Mouse (Mus musculus): Measurements from ENCODE around the gene Nck2.
"Not testable (repeated sequence)": the region's sequence is repeated elsewhere in the genome, so short reads cannot be mapped to it uniquely, and the experiment has no call there.

The Nck2 gene

DNA sequence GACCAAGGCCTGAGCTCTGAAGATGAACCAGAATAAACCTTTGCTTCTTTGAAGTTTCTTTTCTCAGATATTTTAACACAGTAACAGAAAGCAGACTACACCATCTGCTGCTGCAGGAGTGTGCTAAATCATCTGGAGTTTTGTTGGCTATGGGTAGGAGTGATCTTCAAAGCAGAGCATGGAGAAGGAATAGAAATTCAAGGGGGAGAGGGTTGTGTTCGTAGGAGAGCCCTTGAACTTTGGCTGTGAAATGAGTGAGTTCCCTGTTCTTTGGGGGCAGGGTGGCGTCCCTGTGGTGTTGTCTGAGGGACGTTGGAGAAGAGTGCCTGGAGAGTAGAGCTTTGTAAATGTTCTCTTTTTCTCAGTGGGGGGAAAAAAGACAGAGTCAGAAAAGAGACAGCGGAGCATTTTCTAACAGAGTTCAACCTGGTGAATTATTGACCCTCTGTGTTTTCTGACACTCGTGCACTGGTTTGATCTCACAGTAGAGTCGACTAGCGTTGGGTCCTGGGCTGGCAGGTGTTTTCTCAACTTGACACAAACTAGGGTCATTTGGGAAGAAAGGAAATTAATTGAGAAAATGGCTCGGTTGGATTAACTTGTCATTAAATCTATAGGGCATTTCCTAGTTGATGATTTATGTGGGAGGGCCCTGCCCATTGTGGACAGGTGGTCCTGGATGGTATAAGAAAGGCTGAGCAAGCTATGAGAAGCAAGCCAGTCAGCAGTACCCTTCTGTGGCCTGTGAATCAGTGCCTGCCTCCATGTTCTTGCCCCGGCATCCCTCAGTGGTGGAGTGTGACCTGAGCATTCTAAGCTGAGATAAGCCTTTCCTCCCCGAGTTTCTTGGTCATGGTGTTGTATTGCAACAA is 57.8 kb downstream of the Nck2 start:
- DNase-seq (ENCODE audit: low spot score) = no peak

- DNase-seq (ENCODE audit: low spot score) = no peak
These were observed 58.4 kb downstream of the Nck2 start for GRCm38 (mm10) chr1:43502792-43503146.

GRCm38 (mm10) chr1:43503261-43503660 is 58.9 kb downstream of the Nck2 start:
- DNase-seq (ENCODE audit: low spot score) = no peak

- no peak for DNase-seq (ENCODE audit: low spot score)
These were observed 59.3 kb downstream of the Nck2 start for GRCm38 (mm10) chr1:43503676-43504075.

- no peak for DNase-seq (ENCODE audit: low spot score)
These were observed 59.9 kb downstream of the Nck2 start for GRCm38 (mm10) chr1:43504235-43504634.

- no peak for DNase-seq (ENCODE audit: low spot score)
These were observed 62.3 kb downstream of the Nck2 start for GRCm38 (mm10) chr1:43506638-43507037.

- no peak for DNase-seq (ENCODE audit: low spot score)
These were observed 63.4 kb downstream of the Nck2 start for GRCm38 (mm10) chr1:43507809-43508208.

DNA sequence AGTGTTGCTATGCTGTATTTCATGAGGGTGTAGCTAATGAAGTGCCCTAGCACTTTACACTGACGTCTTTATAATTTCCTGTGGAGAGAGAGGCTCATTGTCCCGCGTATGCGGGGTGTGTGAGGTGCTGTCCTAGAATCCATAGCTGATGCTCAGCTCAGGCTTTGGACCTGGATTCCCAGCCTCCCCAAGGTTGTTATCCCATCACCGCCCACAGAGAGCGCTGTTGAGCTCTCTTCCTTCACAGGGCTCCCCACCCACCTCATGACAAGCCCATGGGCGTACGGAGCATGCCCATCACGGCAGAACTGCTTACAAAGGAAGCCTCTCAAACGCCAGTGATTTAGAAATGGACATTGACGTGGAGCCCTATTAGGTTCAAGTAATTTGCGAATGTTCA is 66.9 kb downstream of the Nck2 start:
- no peak for DNase-seq (ENCODE audit: low spot score)

DNA sequence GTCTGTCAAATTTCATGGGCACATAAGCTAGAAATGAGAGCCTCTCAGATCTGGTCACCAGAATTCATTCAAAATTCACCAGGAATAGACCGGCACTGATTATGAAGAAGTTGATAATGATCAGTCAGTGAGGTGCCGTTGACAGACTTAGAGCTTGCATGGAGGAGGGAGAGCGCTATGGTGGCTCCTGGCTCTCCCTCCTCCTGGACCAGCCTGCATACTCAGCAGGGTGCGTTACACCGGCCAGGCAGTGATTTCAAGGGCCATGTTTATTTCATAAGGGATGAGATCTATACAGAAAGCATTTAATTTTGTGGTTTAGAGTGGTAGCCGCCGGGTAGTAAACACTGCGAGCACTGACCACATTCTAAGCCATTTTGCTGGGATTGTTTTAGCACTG is 67.3 kb downstream of the Nck2 start:
- DNase-seq (ENCODE audit: low spot score) = no peak

- DNase-seq (ENCODE audit: low spot score) = no peak
These were observed 73.0 kb downstream of the Nck2 start for GRCm38 (mm10) chr1:43517405-43517804.

- no peak for DNase-seq (ENCODE audit: low spot score)
These were observed 76.0 kb downstream of the Nck2 start for GRCm38 (mm10) chr1:43520216-43520988.

DNA sequence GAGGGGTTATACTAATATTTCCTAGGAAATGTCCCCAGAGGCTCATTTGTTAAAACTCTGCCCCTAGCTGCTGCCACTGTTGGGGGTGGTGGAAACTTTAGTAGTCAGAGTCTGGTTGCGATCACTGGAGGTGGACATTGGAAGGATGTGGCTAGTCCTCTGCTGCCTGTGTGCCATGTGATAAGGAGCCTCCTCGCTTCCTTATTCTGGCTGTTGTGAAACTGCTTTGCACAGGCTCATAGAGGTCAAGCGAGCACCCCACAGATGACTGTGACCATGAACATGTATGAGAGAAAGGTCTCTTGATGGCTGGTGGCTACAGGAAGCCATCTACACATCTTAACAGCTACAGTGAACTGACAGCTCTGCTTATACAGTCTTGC is 76.6 kb downstream of the Nck2 start:
- DNase-seq (ENCODE audit: low spot score) = no peak

DNA sequence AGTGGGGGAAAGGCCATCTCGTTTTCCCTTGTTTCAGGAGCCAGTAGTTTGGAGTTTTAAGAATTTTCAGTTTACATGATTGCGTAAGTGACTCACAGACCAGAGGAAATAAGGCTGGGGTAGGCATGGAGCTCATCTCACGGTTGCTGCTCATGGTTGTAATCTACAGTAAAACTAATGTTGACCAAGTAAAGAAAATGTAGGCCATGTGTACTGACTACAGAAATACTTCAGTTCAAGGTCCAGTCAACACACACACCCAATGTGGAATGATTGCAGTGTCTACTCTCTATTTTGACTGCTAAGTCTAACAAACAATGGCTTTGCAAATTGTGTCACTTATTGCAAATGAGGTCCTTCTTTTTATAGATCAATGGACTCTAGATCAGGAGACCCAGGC is 77.1 kb downstream of the Nck2 start:
- no peak for DNase-seq (ENCODE audit: low spot score)

DNA sequence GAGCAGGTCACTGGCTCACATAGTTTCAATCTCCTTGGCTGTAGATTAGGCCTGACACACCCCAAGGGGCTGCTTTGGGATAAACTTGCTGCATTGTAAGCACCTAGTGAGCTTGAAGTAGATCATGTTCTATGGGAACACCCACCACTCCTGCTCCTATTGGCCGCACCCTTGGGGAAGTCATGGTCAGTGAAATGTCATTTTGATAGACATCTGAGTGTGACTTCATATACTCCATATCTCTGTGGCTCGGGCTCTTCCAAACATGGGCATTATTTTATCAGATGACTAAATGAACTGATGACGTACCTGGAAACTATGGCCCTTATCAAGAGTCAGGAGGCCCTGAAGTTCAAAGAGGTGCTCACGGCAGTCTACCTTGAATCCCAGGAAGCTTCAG is 77.6 kb downstream of the Nck2 start:
- no peak for DNase-seq (ENCODE audit: low spot score)

DNA sequence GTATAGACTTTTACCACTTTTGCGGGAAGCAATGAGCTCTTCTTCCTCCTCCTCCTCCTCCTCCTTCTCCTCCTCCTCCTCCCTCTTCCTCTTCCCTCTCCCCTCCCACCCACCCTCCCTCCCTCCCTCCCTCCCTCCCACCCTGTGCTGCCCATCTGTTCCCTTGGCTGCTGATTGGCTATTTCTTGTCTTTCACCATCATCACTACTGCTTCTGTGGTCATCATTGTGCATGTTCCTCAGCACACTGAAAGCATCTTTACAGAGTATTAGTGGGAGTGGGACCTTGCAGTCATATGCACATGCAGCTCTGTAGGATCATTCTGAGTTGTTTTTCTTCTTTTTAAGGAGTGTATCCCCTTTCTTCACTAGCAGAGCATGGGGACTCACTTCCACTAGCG is 78.6 kb downstream of the Nck2 start:
- no peak for DNase-seq (ENCODE audit: low spot score)

DNA sequence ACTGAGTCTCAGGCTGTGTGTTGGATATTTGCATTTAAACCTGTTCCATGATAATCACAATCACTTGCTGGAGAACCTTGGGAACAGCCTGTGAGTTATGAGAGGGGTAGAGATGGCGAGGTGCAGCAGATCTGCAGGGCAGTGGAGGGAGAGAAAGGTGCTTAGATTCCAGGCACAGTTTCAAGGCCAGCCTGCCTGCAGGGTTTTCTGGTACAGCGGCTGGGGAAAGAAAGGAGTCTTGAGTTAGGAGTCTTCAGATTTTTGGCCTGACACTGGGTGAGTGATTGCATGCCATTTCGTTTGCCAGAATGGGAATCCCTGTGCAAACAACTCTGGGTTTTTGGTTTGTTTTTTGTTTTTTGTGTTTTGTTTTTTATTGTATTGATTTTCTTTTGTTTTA is 80.0 kb downstream of the Nck2 start:
- DNase-seq (ENCODE audit: low spot score) = no peak

DNA sequence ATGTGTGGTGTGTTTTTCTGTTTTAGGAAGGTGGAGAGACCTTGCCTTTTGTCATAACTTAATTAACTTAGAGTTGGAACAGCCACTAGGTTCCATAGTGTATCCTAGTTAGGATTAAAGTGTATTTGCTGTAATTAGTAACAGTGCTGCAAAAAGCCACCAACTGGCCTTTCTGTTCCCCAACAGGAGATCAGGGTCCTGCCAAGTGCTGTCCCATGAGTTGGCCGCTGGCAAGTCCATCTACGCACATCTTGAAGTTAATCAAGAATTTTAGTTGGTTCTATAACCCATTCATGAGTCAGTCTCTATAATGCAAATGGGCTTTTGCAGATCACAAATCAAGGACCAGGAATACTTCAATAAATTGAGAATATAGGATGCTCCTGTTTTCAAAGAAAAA is 83.9 kb downstream of the Nck2 start:
- DNase-seq (ENCODE audit: low spot score) = no peak

DNA sequence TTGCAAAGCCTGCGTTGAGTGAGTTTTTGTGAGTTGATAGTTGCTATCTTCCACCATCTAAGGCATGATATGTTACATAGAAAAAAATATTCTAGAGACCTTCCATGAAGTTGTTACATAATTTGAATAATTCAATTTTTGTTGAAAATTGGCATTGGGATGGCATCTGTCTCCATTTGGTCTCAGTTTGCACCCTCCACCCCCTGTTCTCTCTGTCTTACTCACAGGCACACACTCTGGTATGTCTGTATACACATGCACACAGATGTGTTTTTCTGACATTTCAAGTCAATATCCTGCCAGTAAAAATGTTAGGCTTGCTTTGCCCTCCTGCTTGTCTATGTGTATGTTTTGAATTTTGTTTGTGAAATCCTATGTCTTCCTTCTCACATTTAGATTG is 84.7 kb downstream of the Nck2 start:
- no peak for DNase-seq (ENCODE audit: low spot score)

DNA sequence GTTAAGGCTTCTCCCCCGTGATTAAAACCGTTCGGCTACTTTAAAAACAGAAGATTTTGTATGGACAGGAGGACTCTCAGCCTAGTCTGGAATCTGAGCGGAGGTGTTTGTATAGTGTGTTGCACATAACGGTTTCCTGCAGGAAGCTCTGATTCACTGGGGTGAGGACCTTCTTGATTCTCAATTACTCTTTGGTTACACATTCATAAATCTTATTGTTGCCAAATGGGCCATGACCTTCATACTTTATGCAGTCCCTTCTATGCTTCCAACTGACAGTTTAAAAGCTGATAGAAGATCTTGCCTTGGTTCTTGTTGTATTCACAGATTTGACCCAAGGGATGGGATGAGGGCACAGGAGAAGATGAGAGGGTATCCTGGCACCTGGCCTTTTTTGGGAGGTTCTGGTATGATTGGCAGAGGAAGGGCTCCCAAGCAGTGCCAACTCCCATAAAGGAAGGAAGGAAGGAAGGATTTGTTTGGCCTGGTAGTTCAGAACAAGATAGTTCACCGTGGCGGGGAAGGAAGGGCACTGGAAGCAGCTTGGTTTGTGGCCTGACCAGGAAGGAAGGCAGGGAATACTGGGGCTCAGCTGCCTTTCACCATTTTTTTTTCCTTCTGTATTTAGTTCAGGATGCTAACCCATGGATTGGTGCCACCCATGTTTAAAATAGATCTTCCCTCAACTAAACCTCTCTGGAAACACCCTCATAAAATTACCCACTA is 86.1 kb downstream of the Nck2 start:
- DNase-seq (ENCODE audit: low spot score) = no peak

DNA sequence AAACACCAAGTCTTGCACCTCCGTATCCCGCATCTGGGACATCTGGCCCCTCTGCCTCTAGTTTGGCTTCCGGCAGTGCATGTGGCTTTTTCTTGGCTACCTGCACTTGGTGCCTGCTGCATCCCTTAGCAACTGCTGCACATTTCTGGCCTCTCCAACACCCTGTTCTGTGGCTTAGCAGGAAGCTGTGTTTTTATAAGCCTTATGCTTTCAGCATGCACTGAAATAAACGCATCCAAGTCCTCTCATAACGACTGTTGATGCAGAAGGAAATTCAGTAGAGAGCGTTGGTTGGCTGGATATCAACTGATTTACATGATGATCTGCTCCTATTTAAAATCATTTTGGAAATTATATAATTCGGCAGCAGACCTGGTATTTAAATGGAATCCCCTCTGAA is 86.9 kb downstream of the Nck2 start:
- no peak for DNase-seq (ENCODE audit: low spot score)

DNA sequence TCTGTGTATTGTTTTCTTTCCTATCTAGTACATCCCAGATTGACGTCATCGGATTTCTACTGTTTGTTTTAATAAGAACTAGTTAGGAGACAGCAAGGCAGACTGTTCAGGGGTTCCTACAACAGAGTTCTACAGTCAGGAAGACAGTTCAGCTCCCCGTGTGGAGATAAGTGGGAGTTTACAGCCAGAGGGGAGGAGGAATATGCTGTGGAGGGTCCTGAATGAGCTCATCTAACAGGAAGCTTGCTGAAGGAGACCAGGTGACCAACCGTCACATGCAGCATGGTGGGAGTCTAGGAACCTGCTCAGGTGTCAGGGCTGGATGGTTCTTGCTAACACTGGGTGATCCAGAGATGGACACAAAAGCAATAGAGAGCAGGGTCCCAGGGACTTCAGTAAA is 87.9 kb downstream of the Nck2 start:
- no peak for DNase-seq (ENCODE audit: low spot score)

GRCm38 (mm10) chr1:43533497-43533896 is 89.1 kb downstream of the Nck2 start:
- DNase-seq (ENCODE audit: low spot score) = not testable (repeated sequence)

Measured in ovary, postnatal 10 days (tissue).